Comparison of ENCODE assay signal across 7 mouse cellular contexts in the genomic region with DNA sequence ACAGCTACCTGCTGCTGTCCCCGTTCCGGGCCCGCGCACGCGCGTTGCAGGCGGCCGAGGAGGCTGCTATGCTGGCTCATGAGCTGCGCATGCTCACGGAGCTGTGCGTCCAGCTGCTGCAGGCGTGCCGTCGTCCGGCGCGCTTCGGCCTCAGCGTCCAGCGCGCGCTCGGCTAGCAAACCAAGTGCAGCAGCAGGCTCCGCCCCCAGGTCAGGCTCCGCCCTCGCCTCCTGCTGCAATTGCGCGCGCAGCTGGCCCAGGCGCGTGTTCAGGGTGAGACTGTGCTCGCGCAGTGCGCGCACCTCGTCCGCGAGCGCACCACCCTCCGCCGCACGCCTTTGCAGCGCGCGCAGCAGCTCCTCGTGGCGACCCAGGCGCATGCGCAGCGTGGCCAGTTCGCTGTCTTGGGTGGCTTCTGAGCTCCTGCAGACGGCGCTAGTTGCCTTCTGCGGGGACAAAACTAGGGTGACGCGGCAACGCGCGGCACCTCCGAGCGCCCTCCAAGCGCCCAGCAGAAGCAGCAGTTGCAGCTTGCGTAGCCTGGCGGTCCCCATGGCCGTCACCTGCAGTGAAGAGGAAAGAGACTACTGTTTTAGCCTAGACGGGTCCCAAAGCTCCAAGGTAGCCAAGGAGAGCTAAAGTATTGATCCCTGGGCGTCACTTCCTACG. TPM values are rescaled to one million over a fixed set of nuclear protein-coding genes. Genes with fewer than 3 reads are reported as not detected.
A peak's percentile ranks its signal among the peaks of the same experiment; 100 is the strongest.
DNase-seq lines count a peak whose midpoint lies in the region; ATAC-seq and TF ChIP-seq lines count a peak whose summit lies in the region.

No protein-coding gene starts in this region.

- peak; percentile 98 for TF ChIP-seq CTCF in intestine, postnatal 0 days (IDR thresholded peaks at IDR 0.05; ENCODE audit: low read depth)
- peak; percentile 59; the same call in 1 of the 2 replicates for TF ChIP-seq CTCF in small intestine, adult 2 months (IDR thresholded peaks at IDR 0.05; ENCODE audit: extremely low read depth, insufficient read length, insufficient replicate concordance, low read depth, low read length)

- peak overlapping the region; percentile 28; the same call in 1 of the 2 replicates for H3K9ac ChIP-seq in intestine, postnatal 0 days (ENCODE audit: low read depth, low read length)
- H3K9ac ChIP-seq in midbrain, embryonic 12.5 days (replicated peaks), result peak overlapping the region; percentile 61

- H3K4me3 ChIP-seq in embryonic facial prominence, embryonic 10.5 days, result peak overlapping the region; percentile 59
- H3K4me3 ChIP-seq in intestine, postnatal 0 days (ENCODE audit: low read depth, low read length), result peak overlapping the region; percentile 36
- H3K4me3 ChIP-seq in midbrain, embryonic 12.5 days, result peak overlapping the region; percentile 39
- H3K4me3 ChIP-seq in small intestine, adult 2 months (ENCODE audit: low read depth, low read length), result peak overlapping the region; percentile 67

- intact Hi-C loops in left cerebral cortex, postnatal 4 days (cut with DNase I), result no loop called here

- peak overlapping the region; percentile 92 for H3K27ac ChIP-seq in embryonic facial prominence, embryonic 10.5 days (replicated peaks)
- H3K27ac ChIP-seq in intestine, postnatal 0 days (ENCODE audit: low read depth, low read length), result peak overlapping the region; percentile 86
- H3K27ac ChIP-seq in midbrain, embryonic 12.5 days (replicated peaks), result peak overlapping the region; percentile 81
- H3K27ac ChIP-seq in small intestine, adult 2 months (ENCODE audit: insufficient read depth, low read depth, low read length), result peak overlapping the region; percentile 90

- under 1% methylated on average over 69 of the region's 69 CpGs for WGBS in embryonic facial prominence, embryonic 10.5 days
- under 1% methylated on average over 69 of the region's 69 CpGs for WGBS in intestine, postnatal 0 days
- under 1% methylated on average over 69 of the region's 69 CpGs for WGBS in midbrain, embryonic 12.5 days
- WGBS in small intestine, adult 2 months, result under 1% methylated on average over 69 of the region's 69 CpGs

- peak overlapping the region; percentile 74 for H3K4me2 ChIP-seq in intestine, postnatal 0 days (replicated peaks; ENCODE audit: low read depth)
- H3K4me2 ChIP-seq in midbrain, embryonic 12.5 days (replicated peaks), result peak overlapping the region; percentile 54

- H3K27me3 ChIP-seq in embryonic facial prominence, embryonic 10.5 days (replicated peaks; ENCODE audit: low read depth, poor library complexity, severe bottlenecking), result no peaks in the 10 kb centered on the region
- no peaks in the 10 kb centered on the region for H3K27me3 ChIP-seq in intestine, postnatal 0 days (replicated peaks; ENCODE audit: control insufficient read depth, insufficient read depth, low read length)
- no peaks in the 10 kb centered on the region for H3K27me3 ChIP-seq in midbrain, embryonic 12.5 days
- no peaks in the 10 kb centered on the region for H3K27me3 ChIP-seq in small intestine, adult 2 months (ENCODE audit: control insufficient read depth, insufficient read depth, low read length)

- peak; percentile 100 for DNase-seq in adrenal gland, postnatal 10 days
- peak; percentile 100 for DNase-seq in embryonic facial prominence, embryonic 10.5 days (ENCODE audit: low spot score)
- DNase-seq in gonadal fat pad, adult 2 months (ENCODE audit: low read depth), result peak; percentile 88
- peak; percentile 100 for DNase-seq in left cerebral cortex, postnatal 4 days

- TF ChIP-seq POLR2A in small intestine, adult 2 months (IDR thresholded peaks at IDR 0.05; ENCODE audit: low read depth, low read length), result peak; percentile 87

- H3K9me3 ChIP-seq in embryonic facial prominence, embryonic 10.5 days, result no peaks in the 10 kb centered on the region
- no peaks in the 10 kb centered on the region for H3K9me3 ChIP-seq in intestine, postnatal 0 days (ENCODE audit: control insufficient read depth)
- H3K9me3 ChIP-seq in midbrain, embryonic 12.5 days, result no peaks in the 10 kb centered on the region

- peaks cover 16% of the 10 kb centered on the region for H3K4me1 ChIP-seq in embryonic facial prominence, embryonic 10.5 days
- H3K4me1 ChIP-seq in intestine, postnatal 0 days (replicated peaks; ENCODE audit: control insufficient read depth, insufficient read depth, low read length), result no peaks in the 10 kb centered on the region
- 0 out of 2 replicates have a peak, but pooled peaks cover 5% of the 10 kb centered on the region for H3K4me1 ChIP-seq in midbrain, embryonic 12.5 days
- no peaks in the 10 kb centered on the region; the same call in 1 of the 2 replicates for H3K4me1 ChIP-seq in small intestine, adult 2 months (ENCODE audit: control insufficient read depth, insufficient read depth, insufficient read length, low read length)

- no peaks in the 10 kb centered on the region for H3K36me3 ChIP-seq in embryonic facial prominence, embryonic 10.5 days (replicated peaks)
- H3K36me3 ChIP-seq in intestine, postnatal 0 days (ENCODE audit: control insufficient read depth, insufficient read depth), result peaks cover 12% of the 10 kb centered on the region
- H3K36me3 ChIP-seq in midbrain, embryonic 12.5 days, result no peaks in the 10 kb centered on the region
- peaks cover 1% of the 10 kb centered on the region; the same call in 1 of the 2 replicates for H3K36me3 ChIP-seq in small intestine, adult 2 months (ENCODE audit: control insufficient read depth, insufficient read depth, low read length)

- ATAC-seq in intestine, postnatal 0 days, result peak; percentile 97
- ATAC-seq in midbrain, embryonic 12.5 days (ENCODE audit: low FRiP score, low read depth), result peak; percentile 95

RNA-seq across cellular contexts. Expression of gene Angptl6, which starts 1.4 kb away (rescaled TPM):
- total RNA-seq in adrenal gland, postnatal 10 days (2021), result 1 to 10 TPM; 5.0 to 5.3 TPM
- polyA plus RNA-seq in embryonic facial prominence, embryonic 10.5 days (2016; fragmentation: Nextera tagmentation; extraction: Ambion mirVana), result 3.2 and 3.3 TPM in 2 replicates
- polyA plus RNA-seq in gonadal fat pad, adult 2 months (2012; rRNA removed), result 4.7 and 5.4 TPM in 2 replicates
- polyA plus RNA-seq in intestine, postnatal 0 days (2015; fragmentation: Nextera tagmentation; extraction: Ambion mirVana), result 9.4 and 9.8 TPM in 2 replicates
- total RNA-seq in left cerebral cortex, postnatal 4 days (2021), result 10 to 100 TPM in 1 of 2 experiments, 1 to 10 TPM in 1; 9.9 to 10.9 TPM
- 4.3 TPM in 2 replicates for polyA plus RNA-seq in midbrain, embryonic 12.5 days (2016; fragmentation: Nextera tagmentation; extraction: Ambion mirVana)
- polyA plus RNA-seq in small intestine, adult 2 months (2012; rRNA removed), result 4.3 and 8.0 TPM in 2 replicates

RNA-seq across cellular contexts. Expression of gene A230050P20Rik, which starts 9.7 kb away (rescaled TPM):
- total RNA-seq in adrenal gland, postnatal 10 days (2021), result 10 to 100 TPM; 17.1 to 28.0 TPM
- polyA plus RNA-seq in embryonic facial prominence, embryonic 10.5 days (2016; fragmentation: Nextera tagmentation; extraction: Ambion mirVana), result 1.1 and 2.2 TPM in 2 replicates
- 64.6 and 88.0 TPM in 2 replicates for polyA plus RNA-seq in gonadal fat pad, adult 2 months (2012; rRNA removed)
- polyA plus RNA-seq in intestine, postnatal 0 days (2015; fragmentation: Nextera tagmentation; extraction: Ambion mirVana), result 4.9 and 5.6 TPM in 2 replicates
- total RNA-seq in left cerebral cortex, postnatal 4 days (2021), result 10 to 100 TPM; 33.3 to 42.2 TPM
- polyA plus RNA-seq in midbrain, embryonic 12.5 days (2016; fragmentation: Nextera tagmentation; extraction: Ambion mirVana), result 1.3 and 1.8 TPM in 2 replicates
- 22.3 and 37.9 TPM in 2 replicates for polyA plus RNA-seq in small intestine, adult 2 months (2012; rRNA removed)

RNA-seq across cellular contexts. Expression of gene Ppan, which starts 9.8 kb away (rescaled TPM):
- total RNA-seq in adrenal gland, postnatal 10 days (2021), result 10 to 100 TPM; 32.6 to 38.2 TPM
- 99.2 and 100 TPM in 2 replicates for polyA plus RNA-seq in embryonic facial prominence, embryonic 10.5 days (2016; fragmentation: Nextera tagmentation; extraction: Ambion mirVana)
- 38.7 TPM in 2 replicates for polyA plus RNA-seq in gonadal fat pad, adult 2 months (2012; rRNA removed)
- polyA plus RNA-seq in intestine, postnatal 0 days (2015; fragmentation: Nextera tagmentation; extraction: Ambion mirVana), result 18.7 and 21.4 TPM in 2 replicates
- total RNA-seq in left cerebral cortex, postnatal 4 days (2021), result 10 to 100 TPM; 37.9 to 43.0 TPM
- 55.3 and 62.7 TPM in 2 replicates for polyA plus RNA-seq in midbrain, embryonic 12.5 days (2016; fragmentation: Nextera tagmentation; extraction: Ambion mirVana)
- 33.4 and 42.2 TPM in 2 replicates for polyA plus RNA-seq in small intestine, adult 2 months (2012; rRNA removed)

RNA-seq across cellular contexts. Expression of gene Eif3g, which starts 20.2 kb away (rescaled TPM):
- total RNA-seq in adrenal gland, postnatal 10 days (2021), result 100 to 1,000 TPM; 136 to 143 TPM
- polyA plus RNA-seq in embryonic facial prominence, embryonic 10.5 days (2016; fragmentation: Nextera tagmentation; extraction: Ambion mirVana), result 411 and 431 TPM in 2 replicates
- 128 and 129 TPM in 2 replicates for polyA plus RNA-seq in gonadal fat pad, adult 2 months (2012; rRNA removed)
- polyA plus RNA-seq in intestine, postnatal 0 days (2015; fragmentation: Nextera tagmentation; extraction: Ambion mirVana), result 131 and 138 TPM in 2 replicates
- total RNA-seq in left cerebral cortex, postnatal 4 days (2021), result 100 to 1,000 TPM; 144 to 147 TPM
- 298 and 321 TPM in 2 replicates for polyA plus RNA-seq in midbrain, embryonic 12.5 days (2016; fragmentation: Nextera tagmentation; extraction: Ambion mirVana)
- polyA plus RNA-seq in small intestine, adult 2 months (2012; rRNA removed), result 57.9 and 94.5 TPM in 2 replicates

RNA-seq across cellular contexts. Expression of gene Rdh8, which starts 59.9 kb away (rescaled TPM):
- total RNA-seq in adrenal gland, postnatal 10 days (2021), result not detected
- not detected in 2 replicates for polyA plus RNA-seq in embryonic facial prominence, embryonic 10.5 days (2016; fragmentation: Nextera tagmentation; extraction: Ambion mirVana)
- polyA plus RNA-seq in gonadal fat pad, adult 2 months (2012; rRNA removed), result not detected in 2 replicates
- polyA plus RNA-seq in intestine, postnatal 0 days (2015; fragmentation: Nextera tagmentation; extraction: Ambion mirVana), result not detected in 2 replicates
- total RNA-seq in left cerebral cortex, postnatal 4 days (2021), result not detected
- not detected in 2 replicates for polyA plus RNA-seq in midbrain, embryonic 12.5 days (2016; fragmentation: Nextera tagmentation; extraction: Ambion mirVana)
- polyA plus RNA-seq in small intestine, adult 2 months (2012; rRNA removed), result not detected in 2 replicates

Comparison
In these comparisons a context has a peak if more than half of its experiments do, and no peak if none do; other contexts are left out.
1. Peak in every context shown above with its lines: DNase-seq, ATAC-seq, H3K4me3 ChIP-seq and H3K27ac ChIP-seq.